Mouse (Mus musculus) right cerebral cortex, postnatal 25 days (tissue): ENCODE data around the gene Ldlrad3.

Source experiments
- DNase-seq: peaks from one replicate; pipeline ENCODE4 v3.0.0; 2022

Ldlrad3 gene

DNA sequence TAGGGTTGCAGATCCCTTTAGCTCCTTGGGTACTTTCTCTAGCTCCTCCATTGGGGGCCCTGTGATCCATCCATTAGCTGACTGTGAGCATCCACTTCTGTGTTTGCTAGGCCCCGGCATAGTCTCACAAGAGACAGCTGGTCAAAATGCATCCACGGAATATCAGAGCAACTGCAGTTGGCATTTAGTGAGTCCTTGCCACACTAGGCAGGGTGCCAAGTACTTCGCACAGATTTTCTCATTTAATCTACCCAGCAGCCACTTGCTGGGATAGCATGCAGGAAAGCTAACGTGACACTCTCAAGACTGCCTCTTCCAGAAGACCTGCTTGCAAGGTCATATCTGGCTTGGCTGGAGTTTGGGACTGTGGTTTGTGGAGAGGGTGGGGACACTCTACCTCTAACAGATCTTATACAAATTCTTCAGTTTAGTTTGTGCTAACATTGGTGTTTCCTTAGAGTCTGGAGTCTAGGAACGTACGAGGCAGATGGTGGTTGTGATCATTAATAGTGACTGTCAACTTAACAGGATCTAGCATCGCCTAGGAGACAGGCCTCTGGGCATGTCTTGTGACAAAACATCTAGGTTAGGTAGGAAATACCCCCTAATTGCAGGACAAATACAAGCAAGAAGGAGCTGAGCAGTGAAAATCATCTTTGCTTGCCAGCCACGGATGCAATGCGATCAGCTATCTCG, 115.0 kb downstream of the Ldlrad3 start:
- no peak for DNase-seq

- no peak for DNase-seq
Measured at GRCm38 (mm10) chr2:102064826-102065441, 121.3 kb downstream of the Ldlrad3 start.

DNA sequence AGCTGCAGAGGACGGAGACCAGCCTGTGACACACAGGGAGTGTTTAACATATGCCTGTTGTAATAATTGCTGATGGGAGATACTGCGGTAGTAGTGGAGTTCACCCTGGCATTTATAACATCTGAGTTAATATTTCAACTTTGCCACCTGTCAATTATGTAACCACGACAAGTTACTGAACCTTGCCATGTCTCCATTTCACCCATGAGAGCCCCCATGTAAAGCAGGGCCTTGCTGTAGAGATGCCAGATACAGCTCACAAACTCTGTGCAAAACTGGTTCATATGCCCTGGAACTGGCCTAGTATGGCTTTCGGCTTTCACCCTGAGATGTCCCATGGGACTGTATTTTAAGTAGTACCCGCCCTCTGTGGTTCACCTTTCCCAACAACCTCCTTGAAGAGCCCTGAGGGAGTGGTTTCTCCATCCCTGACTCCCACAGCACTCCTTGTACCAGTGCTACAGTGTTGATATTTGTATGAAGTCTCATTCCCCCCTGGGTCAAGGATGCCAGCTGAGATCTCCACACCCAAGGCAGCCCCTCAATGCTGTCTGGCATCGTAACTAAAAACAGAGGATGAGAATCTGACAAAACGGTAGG, 122.2 kb downstream of the Ldlrad3 start:
- no peak for DNase-seq

DNA sequence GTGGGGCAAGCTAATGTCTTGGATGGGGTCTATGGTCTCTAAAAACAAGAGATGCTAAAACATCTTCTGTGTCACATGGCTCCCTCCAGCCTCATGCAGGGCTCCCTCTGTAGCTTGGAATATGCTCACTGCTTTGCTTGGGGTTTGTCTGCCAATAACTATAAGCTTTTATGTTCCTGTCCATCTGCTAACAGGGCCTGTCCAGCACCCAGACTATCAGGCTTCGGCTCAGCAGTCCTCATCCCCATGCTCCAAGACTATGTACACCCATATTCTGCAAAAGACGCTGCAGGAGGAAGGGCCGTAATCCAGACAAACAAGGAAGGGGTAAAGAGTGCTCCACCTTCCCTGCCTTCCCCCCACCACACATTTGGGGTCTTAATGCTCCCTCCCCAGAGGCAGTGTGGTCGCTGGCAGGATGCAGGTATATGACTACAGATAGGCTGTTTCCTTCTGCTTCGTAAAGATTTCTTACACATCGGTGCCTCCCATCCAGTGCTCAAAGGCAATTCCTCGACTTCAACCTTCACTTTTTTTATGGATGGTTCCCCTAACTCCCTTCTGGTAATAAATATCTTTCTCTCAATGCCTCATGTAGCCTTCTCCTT, 123.2 kb downstream of the Ldlrad3 start:
- DNase-seq, result no peak

DNA sequence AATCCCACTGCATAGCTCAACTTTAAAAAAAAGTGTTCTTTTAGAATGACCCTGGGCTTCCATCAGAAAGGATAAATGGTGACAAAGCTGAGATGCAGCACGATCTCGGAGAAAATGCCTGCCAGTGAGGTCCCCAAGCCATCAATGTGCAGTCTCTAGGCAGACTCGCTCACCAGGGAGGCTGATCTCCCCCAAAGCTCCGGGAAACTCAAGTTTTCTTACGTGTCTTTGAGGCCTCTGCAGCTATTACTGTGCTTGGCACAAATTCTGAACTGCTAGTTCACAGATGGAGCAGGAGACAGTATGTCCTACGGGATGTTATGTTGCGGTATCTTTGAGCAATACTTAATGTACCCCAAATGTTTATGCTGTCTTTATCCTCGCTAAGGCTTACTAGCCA, 124.3 kb downstream of the Ldlrad3 start:
- no peak for DNase-seq

GRCm38 (mm10) chr2:102057746-102058145, 128.4 kb downstream of the Ldlrad3 start:
- DNase-seq, result no peak

DNA sequence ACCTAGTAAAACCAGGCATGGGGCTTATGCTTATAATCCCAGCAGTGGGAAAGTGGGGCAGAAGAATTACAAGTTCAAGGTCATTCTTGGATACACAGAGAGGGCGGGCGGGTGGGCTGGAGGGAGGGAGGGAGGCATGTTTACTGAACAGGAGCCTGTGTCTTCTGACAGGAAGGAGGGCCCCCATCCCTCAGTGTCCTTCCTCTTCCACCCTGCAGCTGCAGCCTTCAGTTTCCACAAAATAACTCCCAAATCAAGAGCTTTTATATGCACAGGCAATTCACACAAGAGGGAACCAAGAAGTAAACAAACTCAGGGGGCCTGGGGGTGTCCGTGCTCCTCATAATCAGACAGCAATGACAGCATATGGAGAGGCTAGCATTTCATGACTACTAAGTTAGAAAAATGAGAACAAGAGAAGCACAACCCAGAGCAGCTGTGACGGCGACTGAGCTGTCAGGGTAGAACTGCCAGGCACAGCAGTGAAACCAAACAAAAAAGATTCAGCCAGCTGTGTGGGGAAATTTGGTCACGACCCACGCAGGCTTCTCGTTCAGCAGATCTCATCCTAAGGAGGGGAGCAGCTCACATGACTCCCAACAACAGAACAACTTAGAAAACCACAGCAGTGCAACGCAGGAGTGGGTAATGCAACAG, 129.0 kb downstream of the Ldlrad3 start:
- peak; percentile 43 for DNase-seq

GRCm38 (mm10) chr2:102056144-102056543, 130.0 kb downstream of the Ldlrad3 start:
- no peak for DNase-seq

- peak; percentile 72 for DNase-seq
Measured at GRCm38 (mm10) chr2:102052951-102053660, 133.1 kb downstream of the Ldlrad3 start.

GRCm38 (mm10) chr2:102052353-102052752, 133.8 kb downstream of the Ldlrad3 start:
- no peak for DNase-seq

DNA sequence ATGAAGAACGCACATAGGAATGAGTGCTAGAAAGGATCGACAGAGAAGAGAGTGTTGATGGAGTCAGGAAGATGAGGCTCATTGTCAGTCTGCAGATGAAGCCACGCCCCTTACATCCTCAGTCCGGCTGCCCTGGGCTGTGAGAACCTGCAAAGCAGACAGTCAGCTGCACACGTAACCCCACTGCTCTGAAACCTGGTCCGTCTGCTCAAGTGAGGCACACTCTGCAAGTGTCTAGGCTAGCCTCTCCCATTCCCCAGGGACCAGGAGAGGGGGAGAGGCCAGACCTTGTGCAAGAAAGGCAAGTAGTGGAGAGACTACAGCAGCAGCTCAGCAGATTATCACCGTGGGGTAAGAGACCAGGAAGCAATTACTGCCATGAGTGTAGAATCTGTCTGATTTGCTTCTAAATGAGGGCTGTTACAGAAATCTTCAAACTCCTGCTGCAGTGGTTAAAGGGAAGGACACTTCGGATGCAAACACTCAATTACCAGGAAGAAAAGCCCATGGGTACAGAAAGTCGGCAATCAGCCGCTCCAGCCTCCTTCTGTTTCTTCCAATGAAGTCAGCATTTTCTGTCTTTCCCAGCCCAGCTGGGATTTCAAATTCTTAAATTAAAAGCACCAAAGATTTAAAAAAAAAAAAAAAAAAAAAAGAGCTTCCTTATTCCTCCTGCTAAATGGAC, 136.2 kb downstream of the Ldlrad3 start:
- no peak for DNase-seq

- no peak for DNase-seq
Measured at GRCm38 (mm10) chr2:102048296-102049175, 137.6 kb downstream of the Ldlrad3 start.

- DNase-seq, result no peak
Measured at GRCm38 (mm10) chr2:102046481-102046880, 139.7 kb downstream of the Ldlrad3 start.

DNA sequence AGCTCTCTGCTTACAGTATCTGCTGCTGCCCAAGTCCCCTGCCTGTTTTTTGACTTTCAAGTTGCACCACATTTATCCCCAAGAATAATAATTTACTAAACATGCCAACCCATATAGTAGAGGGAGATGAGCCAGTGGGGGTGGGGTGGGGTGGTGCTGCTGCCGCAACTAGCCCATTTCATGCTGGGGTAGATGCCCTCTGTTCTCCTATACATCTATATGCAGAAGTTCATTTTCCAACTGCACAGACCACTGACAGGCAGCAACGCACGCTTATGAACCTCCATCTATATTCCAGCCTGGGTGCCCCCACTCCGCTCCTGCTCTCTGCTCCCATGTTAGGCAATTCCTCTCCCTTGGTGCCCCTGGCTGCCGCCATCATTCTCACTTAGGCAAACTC, 145.7 kb downstream of the Ldlrad3 start:
- no peak for DNase-seq

- DNase-seq, result no peak
Measured at GRCm38 (mm10) chr2:102040011-102040410, 146.2 kb downstream of the Ldlrad3 start.

- DNase-seq, result no peak
Measured at GRCm38 (mm10) chr2:102038895-102039667, 147.1 kb downstream of the Ldlrad3 start.

GRCm38 (mm10) chr2:102038229-102038894, 147.8 kb downstream of the Ldlrad3 start:
- peak; percentile 77 for DNase-seq

- no peak for DNase-seq
Measured at GRCm38 (mm10) chr2:102036665-102037511, 149.3 kb downstream of the Ldlrad3 start.

GRCm38 (mm10) chr2:102034513-102034879, 151.7 kb downstream of the Ldlrad3 start:
- DNase-seq, result no peak
